ENCODE assay signal across 8 mouse cellular contexts in the genomic region with DNA sequence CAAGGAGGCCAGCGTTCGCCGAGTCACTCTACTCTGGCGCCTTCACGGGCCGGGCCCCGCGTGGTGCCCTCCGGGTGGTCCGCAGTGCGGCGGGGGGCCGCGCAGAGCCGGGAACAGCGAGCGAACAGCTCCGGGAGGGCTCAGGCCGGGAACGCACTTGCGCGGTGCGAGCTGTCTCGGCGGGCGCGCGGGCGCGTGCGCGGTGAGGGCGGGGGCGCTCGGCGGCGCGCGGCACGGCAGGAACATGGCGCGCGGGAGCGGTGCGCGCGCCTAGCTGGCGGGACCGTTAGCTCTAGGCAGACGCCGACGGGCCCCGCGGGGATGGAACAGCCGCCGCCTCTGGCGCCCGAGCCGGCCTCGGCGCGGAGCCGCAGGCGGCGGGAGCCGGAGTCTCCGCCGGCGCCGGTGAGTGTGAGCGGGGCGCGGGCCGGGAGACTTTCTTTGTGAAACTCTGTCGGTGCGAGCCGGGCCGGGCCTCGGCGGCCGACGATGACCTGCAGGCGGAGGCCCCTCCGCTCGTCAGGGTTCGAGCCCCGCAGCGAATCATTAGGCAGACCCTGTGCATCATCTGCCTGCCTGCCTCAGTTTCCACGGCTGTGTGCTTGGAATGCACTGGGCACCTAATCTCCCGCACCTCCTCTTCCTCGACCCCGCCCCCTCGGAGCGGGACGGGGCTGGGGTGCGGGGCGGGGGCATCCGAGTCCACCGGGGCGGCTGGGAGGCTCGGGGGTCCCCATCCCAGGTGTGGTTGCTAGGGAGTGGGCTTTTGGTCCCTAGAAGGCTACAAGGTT. TPM values are rescaled to one million over a fixed set of nuclear protein-coding genes. Genes with fewer than 3 reads are reported as not detected.
DNase-seq lines count a peak whose midpoint lies in the region; ATAC-seq and TF ChIP-seq lines count a peak whose summit lies in the region.

A gene (plus strand): TSS at position 220 of the 791 bp plus-strand sequence.

- peaks cover 6% of the 10 kb centered on the region for H3K4me1 ChIP-seq in heart, embryonic 11.5 days (ENCODE audit: control insufficient read depth, insufficient read depth, low read length)
- H3K4me1 ChIP-seq in kidney, embryonic 16.5 days (ENCODE audit: insufficient read depth, low read length), result peaks cover 7% of the 10 kb centered on the region
- H3K4me1 ChIP-seq in liver, adult 2 months (ENCODE audit: control insufficient read depth, insufficient read depth, low read length), result peaks cover 2% of the 10 kb centered on the region; the same call in 1 of the 2 replicates

- no peaks in the 10 kb centered on the region for H3K79me2 ChIP-seq in liver, adult 2 months (ENCODE audit: control insufficient read depth, insufficient read depth, low read length)

- no peak for TF ChIP-seq CTCF in brain, embryonic 14.5 days (IDR thresholded peaks at IDR 0.05; ENCODE audit: borderline replicate concordance, extremely low read depth, insufficient read depth, insufficient read length)
- no peak for TF ChIP-seq CTCF in liver, adult 2 months (IDR thresholded peaks at IDR 0.05; ENCODE audit: low read depth, low read length)

- no peaks in the 10 kb centered on the region for H3K27me3 ChIP-seq in heart, embryonic 11.5 days (ENCODE audit: control insufficient read depth, insufficient read depth, low read length)
- no peaks in the 10 kb centered on the region for H3K27me3 ChIP-seq in kidney, embryonic 16.5 days (ENCODE audit: insufficient read depth, low read length)
- no peaks in the 10 kb centered on the region for H3K27me3 ChIP-seq in liver, adult 2 months (ENCODE audit: control insufficient read depth, insufficient read depth, low read length)
- no peaks in the 10 kb centered on the region for H3K27me3 ChIP-seq in splenic B cell, adult 2 months (ENCODE audit: control insufficient read depth, insufficient read depth, low read length, poor library complexity, severe bottlenecking)

- peak; percentile 86 for DNase-seq in CD4-positive, CD25-positive, alpha-beta regulatory T cell, adult 2 months (ENCODE audit: low read depth, low spot score)
- DNase-seq in brain, embryonic 14.5 days (ENCODE audit: low read depth), result peak; percentile 93
- DNase-seq in liver, adult 2 months (ENCODE audit: extremely low read depth, low read depth, low spot score), result no peak
- peak; percentile 83 for DNase-seq in naive thymus-derived CD4-positive, alpha-beta T cell, adult 2 months (ENCODE audit: low read depth)
- DNase-seq in splenic B cell, adult 2 months (ENCODE audit: low read depth, low spot score), result peak; percentile 69

- peak within 1 kb of the TSS; percentile 76 for H3K4me2 ChIP-seq in heart, embryonic 11.5 days
- H3K4me2 ChIP-seq in kidney, embryonic 16.5 days (replicated peaks; ENCODE audit: low read depth, low read length), result peak within 1 kb of the TSS; percentile 92

- H3K9ac ChIP-seq in heart, embryonic 11.5 days (ENCODE audit: low read depth, low read length), result peak within 1 kb of the TSS; percentile 94
- peak within 1 kb of the TSS; percentile 88 for H3K9ac ChIP-seq in kidney, embryonic 16.5 days (replicated peaks; ENCODE audit: low read length)
- H3K9ac ChIP-seq in liver, adult 2 months (ENCODE audit: low read depth, low read length), result peak within 1 kb of the TSS; percentile 93

- TF ChIP-seq POLR2A in brain, embryonic 14.5 days (IDR thresholded peaks at IDR 0.05; ENCODE audit: borderline replicate concordance, extremely low read depth, insufficient read depth, insufficient read length, poor library complexity, severe bottlenecking), result peak; percentile 91
- TF ChIP-seq POLR2A in liver, adult 2 months (IDR thresholded peaks at IDR 0.05; ENCODE audit: extremely low read depth, insufficient read depth, low read length), result no peak

- peak within 1 kb of the TSS; percentile 64 for H3K27ac ChIP-seq in heart, embryonic 11.5 days (ENCODE audit: low read depth, low read length)
- peak within 1 kb of the TSS; percentile 65; the same call in 1 of the 2 replicates for H3K27ac ChIP-seq in kidney, embryonic 16.5 days (ENCODE audit: low read length)
- no peak within 1 kb of the TSS for H3K27ac ChIP-seq in liver, adult 2 months (replicated peaks; ENCODE audit: insufficient read depth, low read depth, low read length)

- no peaks in the 10 kb centered on the region for H3K36me3 ChIP-seq in heart, embryonic 11.5 days (ENCODE audit: control insufficient read depth, insufficient read depth, low read length)
- 0 out of 2 replicates have a peak, but pooled peaks cover 3% of the 10 kb centered on the region for H3K36me3 ChIP-seq in kidney, embryonic 16.5 days (ENCODE audit: insufficient read depth, low read length)
- no peaks in the 10 kb centered on the region for H3K36me3 ChIP-seq in liver, adult 2 months (ENCODE audit: control insufficient read depth, insufficient read depth, low read length)
- no peaks in the 10 kb centered on the region for H3K36me3 ChIP-seq in splenic B cell, adult 2 months (ENCODE audit: control insufficient read depth, insufficient read depth, low read length, poor library complexity, severe bottlenecking)

- no peaks in the 10 kb centered on the region for H3K9me3 ChIP-seq in heart, embryonic 11.5 days (replicated peaks; ENCODE audit: control insufficient read depth, low read length)
- no peaks in the 10 kb centered on the region for H3K9me3 ChIP-seq in kidney, embryonic 16.5 days (ENCODE audit: low read length)

- 2% methylated on average over 61 of the region's 101 CpGs for WGBS in heart, embryonic 11.5 days (ENCODE audit: insufficient replicate concordance)
- under 1% methylated on average over 93 of the region's 101 CpGs for WGBS in kidney, embryonic 16.5 days
- WGBS in liver, adult 2 months, result 1% methylated on average over 87 of the region's 101 CpGs

- ATAC-seq in erythroblast, adult 5-6 weeks (replicated peaks; ENCODE audit: low FRiP score, poor library complexity, severe bottlenecking), result peak; percentile 74
- ATAC-seq in heart, embryonic 11.5 days (replicated peaks; ENCODE audit: insufficient number of reproducible peaks, low FRiP score, low TSS enrichment), result peak; percentile 80
- ATAC-seq in kidney, embryonic 16.5 days (ENCODE audit: low FRiP score, low TSS enrichment), result peak; percentile 93

- H3K4me3 ChIP-seq in heart, embryonic 11.5 days (ENCODE audit: low read depth, low read length), result peak within 1 kb of the TSS; percentile 83
- peak within 1 kb of the TSS; percentile 84 for H3K4me3 ChIP-seq in kidney, embryonic 16.5 days (ENCODE audit: low read length)
- peak within 1 kb of the TSS; percentile 65 for H3K4me3 ChIP-seq in liver, adult 2 months (ENCODE audit: insufficient read depth, low read depth, low read length)

RNA-seq across cellular contexts. Expression of the gene that starts here (rescaled TPM):
- polyA plus RNA-seq in brain, embryonic 14.5 days (2012; rRNA removed), result 23.2 and 39.8 TPM in 2 replicates
- total RNA-seq in erythroblast, adult 5-6 weeks (2015; ENCODE audit: low replicate concordance), result 0.63 and 2.5 TPM in 2 replicates
- 0.51 and 1.5 TPM in 2 replicates for total RNA-seq in erythroblast, adult 5-6 weeks (2017; ENCODE audit: low replicate concordance)
- 8.1 and 9.4 TPM in 2 replicates for polyA plus RNA-seq in heart, embryonic 11.5 days (2014; fragmentation: Nextera tagmentation; extraction: Ambion mirVana)
- 12.1 and 14.7 TPM in 2 replicates for polyA plus RNA-seq in kidney, embryonic 16.5 days (2015; fragmentation: Nextera tagmentation; extraction: Ambion mirVana)
- 0.83 and 2.7 TPM in 2 replicates for total RNA-seq in liver, adult 2 months (2014; rRNA removed)
- 0.45 and 0.81 TPM in 2 replicates for polyA plus RNA-seq in liver, adult 2 months (2012; rRNA removed)
